Mouse (Mus musculus) lung, adult 10 weeks (tissue): Measurements from ENCODE around the gene Gm6899. TPM values are rescaled to one million over a fixed set of nuclear protein-coding genes. Genes with fewer than 3 reads are reported as not detected.

Experiments
- polyA plus RNA-seq: library from polyadenylated mRNA; stranded (reverse); fragments of 350-450 nt; fragmentation: Illumina TruSeq; extraction: RNeasy Lipid Tissue Mini Kit (QIAGEN cat#74804); gene quantifications from one replicate; pipeline ENCODE4 v1.2.3, GENCODE M21; 2014; ENCODE audit warnings: low read depth, low replicate concordance; ENCODE audit not compliant: insufficient read depth

Gene Gm6899
- not detected for polyA plus RNA-seq

DNA sequence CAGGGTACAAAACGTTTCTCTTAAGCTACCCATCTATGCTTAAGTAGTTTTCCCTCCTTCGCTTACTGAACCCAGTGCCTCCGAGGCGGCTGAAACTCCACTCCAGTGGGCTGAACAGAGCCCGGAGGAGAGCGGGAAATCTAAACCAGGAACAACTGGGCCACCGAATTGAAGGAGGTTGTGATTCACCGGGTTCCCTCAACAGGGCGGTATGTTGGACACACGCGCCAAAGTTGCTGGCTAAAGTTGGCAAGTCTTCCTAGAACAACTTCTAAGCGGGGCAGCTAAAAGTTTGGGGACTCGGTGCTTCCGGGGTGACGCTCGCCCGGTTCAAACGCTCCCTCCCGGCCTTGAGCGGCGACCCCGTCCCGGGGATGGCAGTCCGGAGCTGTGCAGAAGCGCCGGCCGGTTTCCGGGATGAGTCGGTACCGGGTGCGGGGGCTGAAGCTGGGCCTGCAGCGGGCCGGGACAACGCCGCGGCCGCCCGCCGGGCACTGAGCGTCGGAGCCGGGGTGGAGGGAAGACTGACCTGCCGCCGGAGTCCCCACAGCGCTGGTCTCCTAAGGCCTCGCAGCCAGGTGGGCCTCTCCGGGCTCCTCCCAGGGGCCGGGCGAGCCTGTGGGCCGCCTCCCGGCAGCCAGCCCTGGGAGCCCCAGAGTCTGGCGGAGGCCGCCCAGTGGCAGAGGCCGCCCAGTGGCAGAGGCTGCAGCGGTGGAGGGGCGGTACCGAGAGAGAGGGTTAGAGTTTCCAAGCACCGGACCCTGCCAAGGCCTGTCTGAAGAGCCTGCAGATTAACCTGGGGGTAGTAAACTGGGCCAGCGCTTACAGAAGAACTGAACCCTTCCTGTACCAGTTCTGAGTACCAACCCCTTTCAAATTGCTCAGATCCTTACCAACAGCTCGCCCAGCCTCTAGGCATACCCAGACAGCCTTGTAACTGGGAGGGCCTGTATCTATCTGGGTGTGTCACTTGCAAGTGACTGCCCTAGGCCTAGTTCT lies at the start of gene Gm6899, which contains the start of gene Vrk2:
Gene Gm6899 (plus strand): TSS at position 181 of the 999 bp plus-strand sequence.
Gene Vrk2 (minus strand): TSS at position 939 of the 999 bp plus-strand sequence.

Other genes starting within 250 kb of the Gm6899 start
- gene Fancl, start 207.1 kb upstream of the Gm6899 start, polyA plus RNA-seq: 6.2 TPM
- 7.8 TPM for gene Vrk2, start 758 bp downstream of the Gm6899 start, polyA plus RNA-seq